Mouse (Mus musculus): ENCODE measurements around the gene Myrfl.
A peak's percentile ranks its signal among the peaks of the same experiment; 100 is the strongest.

The Myrfl gene

DNA sequence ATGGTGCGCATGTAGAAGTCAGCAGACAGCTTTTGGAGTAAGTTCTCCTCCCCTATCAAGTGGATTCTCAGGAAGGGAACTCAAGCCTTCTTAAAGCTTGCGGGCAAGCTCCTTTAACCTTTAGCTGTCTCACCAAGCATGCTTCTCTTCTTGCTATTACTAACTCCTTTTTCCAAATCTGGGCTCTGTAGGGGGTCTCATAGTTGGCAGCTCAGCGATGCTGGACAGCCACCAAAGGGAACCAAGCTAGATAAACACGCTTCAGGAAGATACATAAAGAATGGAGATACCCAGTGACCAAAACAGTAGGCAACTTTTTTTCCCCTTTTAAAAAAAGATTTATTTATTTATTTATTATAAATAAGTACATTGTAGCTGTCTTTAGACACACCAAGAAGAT lies 136.9 kb downstream of the Myrfl start:
- no peak for DNase-seq (ENCODE audit: low spot score in 2 of 2)

DNA sequence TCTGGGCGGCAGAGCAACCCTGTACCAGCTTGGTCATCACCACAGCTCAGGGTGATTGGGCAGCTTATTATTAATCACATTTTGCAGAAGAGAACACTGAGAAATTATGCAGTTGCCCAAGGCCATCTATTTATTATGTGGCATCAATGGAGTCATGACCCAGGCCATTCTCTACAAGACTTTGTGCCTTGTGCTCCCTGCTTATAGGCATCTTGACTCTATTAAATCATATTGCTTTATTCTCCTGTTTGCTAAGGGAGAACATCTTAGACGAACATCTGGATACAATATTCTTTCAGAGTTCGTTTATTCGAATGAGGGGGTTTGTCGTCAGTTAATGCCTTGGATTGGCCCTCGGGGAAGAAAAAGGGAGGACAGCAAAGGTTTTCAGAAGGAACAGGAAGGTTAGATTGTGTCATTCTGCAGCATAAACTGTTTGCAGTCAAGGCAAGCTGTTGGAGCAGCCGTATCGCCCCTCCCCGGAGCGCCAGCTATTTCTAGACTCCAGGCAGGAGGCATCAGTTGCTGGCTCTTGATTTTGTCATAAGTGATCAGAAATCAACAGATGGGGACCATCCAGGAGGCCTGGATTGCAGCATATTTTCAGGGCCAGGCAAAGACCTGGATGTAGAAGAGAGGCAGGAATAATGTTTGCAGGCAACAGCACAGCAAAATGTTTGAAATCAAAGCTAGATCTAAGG lies 140.7 kb downstream of the Myrfl start:
- DNase-seq (ENCODE audit: low spot score in 2 of 2): no peak

DNA sequence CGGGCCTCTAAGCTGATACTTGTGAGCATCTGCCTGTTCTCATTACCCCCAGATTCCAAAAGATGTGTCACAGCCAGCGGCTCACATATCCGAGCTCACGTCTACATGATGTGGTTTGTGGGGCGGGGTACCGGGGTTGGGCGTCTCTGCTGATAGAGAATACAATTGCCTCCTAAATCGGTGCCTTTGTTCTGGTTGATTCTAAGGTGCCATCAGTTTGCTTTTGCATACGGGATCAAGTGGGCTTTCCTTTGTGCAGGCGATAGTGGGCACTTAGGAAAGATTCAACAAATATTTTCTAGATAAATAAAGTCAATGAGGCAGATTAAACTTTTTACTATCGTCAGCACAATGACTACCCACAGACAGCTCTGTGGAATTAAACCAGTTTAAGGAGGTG lies 141.8 kb downstream of the Myrfl start:
- DNase-seq (ENCODE audit: low spot score in 2 of 2): no peak

DNA sequence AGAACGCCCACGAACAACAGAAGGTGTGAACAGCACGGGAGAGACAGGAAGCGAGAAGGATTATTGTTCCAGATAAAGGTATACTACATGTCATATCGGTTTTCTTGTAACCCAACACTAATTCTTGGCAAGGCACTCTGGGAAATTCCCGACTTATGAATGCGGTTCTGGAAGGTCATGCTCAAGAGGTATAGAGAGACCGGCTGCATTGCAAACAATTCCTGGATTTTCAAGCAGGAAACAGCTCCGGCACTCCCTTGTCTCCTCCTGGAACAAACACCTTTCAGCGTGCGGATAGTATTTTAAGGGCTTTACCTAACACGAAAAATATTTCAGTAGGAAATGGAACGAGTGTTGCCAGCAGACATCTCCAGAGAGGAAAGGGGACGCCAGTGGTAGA lies 145.8 kb downstream of the Myrfl start:
- DNase-seq (ENCODE audit: low spot score in 2 of 2): no peak

DNA sequence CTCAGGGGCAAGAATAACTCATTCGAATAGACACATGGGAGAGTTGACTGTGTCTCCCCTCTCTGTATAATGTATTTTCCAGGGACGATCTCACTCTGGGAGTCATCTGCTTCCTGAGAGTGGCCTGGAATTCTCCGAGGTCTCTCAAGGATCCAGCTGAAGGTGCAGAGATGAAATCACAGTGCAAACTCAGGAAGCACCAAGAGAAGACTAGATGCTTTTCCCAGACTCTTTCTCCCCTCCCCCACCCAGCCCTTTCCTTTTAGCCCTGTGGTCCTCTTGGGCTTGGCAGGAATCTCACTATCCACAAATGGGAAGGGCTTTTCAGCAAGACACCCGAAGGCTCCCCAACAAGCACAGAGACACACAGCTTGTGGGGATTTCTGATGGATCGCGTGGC lies 146.7 kb downstream of the Myrfl start:
- no peak for DNase-seq (ENCODE audit: low spot score in 2 of 2)

DNA sequence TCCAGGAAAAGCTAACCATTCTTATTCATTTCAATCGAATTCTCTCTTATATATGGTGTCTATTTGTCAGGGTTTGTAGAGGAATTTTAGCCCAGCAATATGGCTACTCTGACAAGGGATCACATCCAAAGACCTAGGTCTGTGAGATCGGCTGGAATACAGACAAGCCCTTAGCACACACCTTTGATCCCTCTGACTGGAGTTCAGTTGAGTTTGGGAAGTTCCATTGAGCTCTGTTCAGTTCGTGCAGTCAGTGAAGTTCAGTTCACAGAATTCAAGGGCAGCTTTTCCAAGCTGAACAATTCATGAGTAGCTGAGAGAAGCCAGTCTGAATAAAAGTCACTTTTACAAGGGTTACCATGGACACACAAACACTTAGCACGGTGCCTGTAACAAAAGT lies 148.0 kb downstream of the Myrfl start:
- no peak for DNase-seq (ENCODE audit: low spot score in 2 of 2)

DNA sequence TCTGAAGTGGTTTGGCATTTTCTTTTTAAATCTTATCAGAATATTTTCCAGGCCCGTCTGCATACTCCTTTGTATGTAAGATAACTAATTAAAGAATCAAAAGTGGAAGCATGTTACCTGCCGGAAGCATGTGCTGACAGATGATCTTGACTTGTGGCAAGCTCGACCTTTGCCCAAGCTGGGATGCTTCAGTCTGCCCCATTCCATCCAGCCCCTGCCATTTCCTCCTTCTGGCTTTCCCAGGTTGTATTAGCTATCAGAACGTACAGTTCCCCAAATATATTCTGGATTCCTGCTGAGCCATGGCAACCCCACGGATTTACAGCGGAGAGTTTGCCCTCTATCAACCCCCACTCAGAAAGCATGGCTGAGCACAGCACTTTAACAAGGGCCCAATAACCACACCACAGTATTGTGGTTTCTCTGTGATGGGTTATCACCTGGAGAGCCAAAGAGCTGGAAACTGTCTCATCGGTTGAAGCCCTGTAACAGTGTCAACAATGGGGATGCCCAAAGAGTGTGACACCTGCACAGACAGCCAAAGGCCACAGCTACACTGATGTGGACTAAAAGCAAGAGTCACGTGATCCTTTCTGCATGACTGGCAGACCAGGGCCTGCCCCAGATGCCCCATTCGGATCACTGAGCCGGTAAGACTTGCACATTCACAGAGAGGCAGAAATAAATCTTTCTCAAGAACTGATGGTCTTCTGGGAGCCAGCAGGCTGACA lies 150.3 kb downstream of the Myrfl start:
- DNase-seq (ENCODE audit: low spot score in 2 of 2): peak in 1 of 2 experiments; percentile 23

DNA sequence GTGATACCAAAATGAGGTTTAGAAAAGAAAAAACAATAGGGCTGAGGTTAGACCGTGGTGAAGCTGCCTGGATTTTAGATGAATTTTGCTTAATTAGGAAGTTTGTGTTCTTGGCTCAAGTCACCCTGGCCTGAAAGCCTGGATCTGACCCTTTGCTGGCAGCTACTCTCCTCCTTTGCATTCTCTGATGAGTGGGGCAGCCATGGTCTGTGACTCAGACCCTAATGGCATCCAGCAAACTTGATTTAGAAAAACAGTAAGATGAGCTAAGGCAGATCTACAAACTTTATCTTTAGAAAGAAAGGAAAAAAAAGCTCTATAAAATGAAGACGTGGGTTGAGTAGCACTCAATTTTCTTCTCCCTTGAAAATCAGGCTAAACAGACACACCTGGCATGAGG lies 154.0 kb downstream of the Myrfl start:
- no peak for DNase-seq (ENCODE audit: low spot score in 2 of 2)

DNA sequence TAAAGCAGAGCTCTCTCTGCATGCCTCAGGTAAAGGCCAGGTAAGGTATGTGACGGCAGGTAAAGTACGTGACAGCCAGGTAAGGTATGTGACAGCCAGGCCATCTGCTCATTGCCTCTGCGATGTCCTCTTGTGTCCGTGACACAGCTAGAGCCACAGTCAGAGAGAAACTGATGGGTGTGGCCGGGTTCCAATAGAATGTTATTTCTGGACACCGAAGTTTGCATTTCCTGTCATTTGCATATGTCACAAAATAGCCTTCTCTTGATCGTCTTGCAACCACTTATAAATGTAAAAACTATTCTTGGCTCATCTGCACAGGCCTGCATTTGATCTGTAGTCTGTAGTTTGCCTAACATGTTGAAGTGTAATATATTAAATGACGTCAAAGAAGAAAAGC lies 154.5 kb downstream of the Myrfl start:
- no peak for DNase-seq (ENCODE audit: low spot score in 2 of 2)

DNA sequence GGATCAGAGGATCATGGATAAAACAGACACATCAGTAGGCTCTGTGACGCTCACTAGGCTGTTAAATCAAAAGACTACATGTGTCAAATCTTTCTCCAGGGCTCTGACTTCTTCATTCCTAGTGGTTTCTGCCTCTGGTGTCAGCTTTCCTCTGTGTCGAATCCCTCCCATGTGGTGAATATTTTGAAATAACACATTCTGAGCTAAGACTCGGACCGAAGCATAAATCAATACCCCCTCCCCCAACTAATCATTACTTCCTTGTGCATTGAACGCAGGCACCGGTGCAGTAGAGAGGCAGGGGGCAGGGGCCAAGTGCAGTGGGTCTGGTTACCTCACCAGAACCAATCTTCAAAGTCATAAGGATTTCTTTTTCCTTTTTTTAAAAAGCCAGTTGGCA lies 155.4 kb downstream of the Myrfl start:
- DNase-seq (ENCODE audit: low spot score in 2 of 2): no peak

DNA sequence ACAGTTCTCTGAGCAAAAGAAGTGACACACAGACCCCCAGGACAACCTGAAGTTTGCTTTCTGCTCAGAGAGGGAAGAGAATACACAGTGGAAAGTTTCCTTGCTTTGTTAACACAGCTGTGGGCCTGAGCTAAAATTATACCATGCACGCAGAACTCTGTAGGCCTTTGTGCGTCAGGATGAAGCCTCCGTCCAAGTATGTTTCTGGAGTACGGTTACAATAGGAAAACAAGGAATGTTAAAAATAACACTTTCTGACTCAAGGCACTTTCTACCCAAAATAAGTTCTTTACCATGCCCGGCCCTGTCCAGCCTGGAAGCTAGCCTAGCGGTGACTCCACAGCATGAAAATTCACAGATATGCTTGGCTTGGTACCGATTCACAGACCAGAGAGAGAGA lies 156.6 kb downstream of the Myrfl start:
- DNase-seq (ENCODE audit: low spot score in 2 of 2): no peak

DNA sequence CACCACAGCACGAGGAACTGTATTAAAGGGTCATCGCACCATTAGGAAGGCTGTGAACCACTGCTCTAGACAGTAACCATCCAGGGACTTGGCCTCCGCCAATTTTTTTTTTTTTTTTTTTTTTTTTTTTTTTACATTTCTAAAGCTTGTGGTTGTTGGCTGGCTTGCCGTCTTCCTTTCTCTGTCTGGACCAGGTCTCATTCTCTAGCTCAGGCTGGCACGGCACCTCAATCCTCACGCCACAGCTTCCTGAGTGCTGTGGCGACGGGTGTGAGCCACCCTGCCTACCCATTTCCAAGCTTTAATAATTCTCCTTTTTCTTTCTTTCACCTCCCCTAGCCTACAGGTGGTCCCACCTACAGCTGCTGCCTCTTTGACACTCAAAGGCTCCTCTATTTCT lies 158.2 kb downstream of the Myrfl start:
- no peak for DNase-seq (ENCODE audit: low spot score in 2 of 2)

DNA sequence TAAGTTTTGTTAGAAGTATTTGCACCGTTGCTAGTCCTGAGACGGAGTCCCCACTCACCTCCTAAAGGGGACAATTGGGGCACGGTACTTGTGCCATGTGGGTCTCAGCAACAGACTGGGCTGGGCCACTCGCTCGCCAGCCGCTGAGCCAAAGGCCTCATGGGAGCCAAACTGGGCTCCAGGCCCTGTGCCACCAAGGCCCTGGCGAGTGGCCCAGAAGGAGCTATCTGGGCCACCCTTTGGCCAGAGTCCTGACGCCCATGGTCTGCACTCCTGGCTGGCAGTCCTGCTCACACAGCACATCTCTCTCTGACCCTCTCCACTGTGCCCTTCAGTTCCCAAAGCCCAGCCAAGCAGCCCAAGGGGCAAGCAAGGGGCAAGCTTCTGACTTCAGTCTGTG lies 161.1 kb downstream of the Myrfl start:
- no peak for DNase-seq (ENCODE audit: low spot score in 2 of 2)

DNA sequence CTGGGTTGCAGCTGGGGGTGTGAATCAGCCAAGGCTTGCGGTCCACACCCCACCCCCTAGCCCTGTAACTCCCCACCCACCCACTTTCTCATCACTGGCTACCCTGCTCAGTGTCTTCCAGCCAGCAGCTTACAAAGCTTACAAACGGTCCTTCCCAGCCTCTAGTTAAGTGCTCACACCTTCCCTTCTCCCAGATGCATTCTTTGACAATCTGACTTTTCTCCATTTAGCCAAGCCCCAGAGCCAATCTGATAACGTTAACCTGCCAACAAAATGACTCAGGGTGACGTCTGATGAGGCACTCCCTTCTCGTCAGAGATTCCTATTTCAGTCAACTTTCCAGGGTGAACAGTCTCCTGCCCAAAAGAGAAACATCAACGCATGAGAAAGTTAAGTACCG lies 163.1 kb downstream of the Myrfl start:
- DNase-seq (ENCODE audit: low spot score in 2 of 2): no peak

DNA sequence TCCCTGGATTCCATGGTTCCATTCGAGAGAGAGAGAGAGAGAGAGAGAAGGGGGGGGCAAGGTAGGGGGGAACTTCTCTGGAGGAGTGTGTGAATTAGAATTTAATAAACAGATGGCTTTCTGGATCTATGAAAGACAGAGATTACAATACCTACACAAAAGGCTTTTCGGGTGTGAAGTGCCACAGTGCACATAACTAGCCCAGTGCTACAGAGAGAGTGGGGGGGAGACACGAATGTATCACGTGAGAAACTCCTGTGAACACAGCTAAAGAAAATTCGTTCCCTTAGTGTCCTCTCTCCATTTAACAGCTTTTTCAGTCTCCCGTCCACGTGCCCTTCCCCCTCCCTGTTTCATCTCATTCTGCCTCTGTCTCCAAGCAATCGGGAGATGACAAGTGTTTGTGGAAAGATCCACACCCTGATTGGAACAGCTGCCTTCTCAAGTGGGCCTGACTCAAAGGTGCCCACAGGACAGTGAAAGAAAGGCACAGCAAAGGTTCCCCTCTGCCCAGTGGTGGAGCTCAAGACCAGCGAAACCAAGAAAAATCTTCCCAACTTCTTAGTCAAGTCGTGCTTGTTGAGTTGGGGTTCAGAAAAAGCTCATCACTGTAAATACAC lies 166.6 kb downstream of the Myrfl start:
- DNase-seq (ENCODE audit: low spot score in 2 of 2): no peak

DNA sequence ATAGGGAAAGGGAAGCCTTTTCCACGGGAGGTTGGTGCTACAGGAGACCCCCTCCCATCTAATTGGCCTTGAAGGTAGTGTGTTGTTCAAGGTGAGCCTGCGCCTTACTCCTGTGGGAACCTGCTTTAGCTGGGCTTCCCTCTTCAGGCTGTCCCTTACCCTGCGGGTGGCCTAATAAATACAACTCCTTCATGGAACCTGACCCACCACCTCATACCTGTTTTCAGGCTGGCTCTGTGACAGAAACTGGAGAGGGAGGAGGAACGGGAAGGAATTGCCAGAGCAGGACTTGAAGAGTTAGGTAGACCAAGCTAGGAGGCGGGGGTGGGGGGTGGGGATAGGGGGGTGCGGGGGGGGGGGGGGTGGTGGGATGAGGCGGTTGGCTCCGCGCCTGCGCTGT lies 167.9 kb downstream of the Myrfl start:
- DNase-seq (ENCODE audit: low spot score in 2 of 2): no peak

DNA sequence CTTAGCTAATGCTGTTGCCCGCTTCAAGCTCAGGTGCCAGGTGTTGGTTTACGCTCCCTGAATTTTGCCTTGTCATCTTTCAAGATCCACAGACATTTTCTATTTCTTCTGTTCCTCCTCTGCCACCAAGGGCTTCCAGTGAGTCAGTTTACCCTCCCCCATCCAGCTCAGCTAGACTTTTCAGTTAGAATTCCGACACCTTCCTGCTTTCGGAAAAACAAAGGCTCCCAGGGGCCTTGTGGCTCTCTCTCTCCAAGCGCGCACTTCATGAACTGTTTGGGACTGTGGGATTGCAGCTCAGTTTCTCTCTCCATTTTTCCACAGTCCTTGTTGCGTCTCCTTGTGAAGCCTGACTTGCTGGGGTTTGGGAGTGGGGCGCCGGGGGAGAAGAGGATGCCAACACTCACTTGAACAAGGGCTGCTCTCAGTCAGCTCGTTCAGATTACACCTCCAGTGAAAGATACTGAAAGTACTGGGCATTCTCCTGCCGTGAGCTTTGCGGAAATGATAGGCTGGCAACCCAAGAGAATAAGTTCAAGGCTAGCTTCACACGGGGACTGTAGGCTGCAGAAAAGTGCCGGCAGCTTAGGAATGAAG lies 168.9 kb downstream of the Myrfl start:
- DNase-seq (ENCODE audit: low spot score in 2 of 2): no peak

Measured in spleen, postnatal 10 days (tissue).